Mouse (Mus musculus) kidney, adult 2 months (tissue): ENCODE results near the gene Aak1.
A peak's percentile ranks its signal among the peaks of the same experiment; 100 is the strongest.

Experiments
- CTCF ChIP-seq: fragments of 200-500 bp; conservative IDR thresholded peaks from 2 replicates; pipeline ENCODE4 v1.5.1; 2011; ENCODE audit warnings: low read depth, mild to moderate bottlenecking, control low read depth, low read length, moderate library complexity, mixed read lengths; ENCODE audit not compliant: insufficient read depth, insufficient read length
- POLR2A ChIP-seq: fragments of 200-500 bp; IDR thresholded peaks from one replicate; pipeline ENCODE4 v1.6.1; 2011; ENCODE audit warnings: low read depth, low read length, control low read depth

DNA sequence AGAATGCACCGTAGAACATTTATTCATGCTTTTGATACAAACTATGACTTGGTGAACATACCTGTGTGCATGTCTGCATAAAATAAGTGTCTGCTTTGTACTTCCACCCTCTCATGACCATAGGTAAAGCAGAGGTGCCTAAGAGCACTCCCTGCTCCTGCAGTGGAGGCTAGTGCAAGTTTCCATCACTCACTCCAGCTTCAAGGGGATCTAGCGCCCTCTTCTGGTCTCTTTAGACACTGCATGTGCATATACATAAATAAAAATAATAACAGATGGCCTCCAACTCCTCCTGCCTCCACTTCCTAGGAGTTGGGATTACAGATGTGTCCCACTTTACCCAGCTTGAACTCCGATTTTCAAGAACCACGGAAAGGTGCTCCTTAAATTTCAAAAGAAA, 167.6 kb downstream of the Aak1 start:
- TF ChIP-seq POLR2A (no peak), CTCF (peak; percentile 65)
